Mouse (Mus musculus) erythroblast, embryonic 14.5 days (primary cell): ENCODE measurements around the gene Dlg2.

Source experiments
- GATA1 ChIP-seq: IDR thresholded peaks from 2 replicates; pipeline ENCODE4 v1.6.1; 2012; ENCODE audit warnings: low read length, inconsistent platforms, mixed read lengths
- TAL1 ChIP-seq: IDR thresholded peaks from 3 replicates; pipeline ENCODE4 v1.6.1; 2012; ENCODE audit warnings: low read length, inconsistent platforms, mixed read lengths

- TF ChIP-seq TAL1 (no peak), GATA1 (no peak)
Measured at GRCm38 (mm10) chr7:92258701-92259100, 1782.2 kb downstream of the Dlg2 start.
